Mouse (Mus musculus) adrenal gland (tissue): ENCODE results near the gene Slc38a9.

Experiments
- intact Hi-C: fragments of 180-260 bp; cut with DNase I; formaldehyde crosslinking; loops from one replicate; pipeline ENCODE4 v1.15.1; 2025

Slc38a9 gene

DNA sequence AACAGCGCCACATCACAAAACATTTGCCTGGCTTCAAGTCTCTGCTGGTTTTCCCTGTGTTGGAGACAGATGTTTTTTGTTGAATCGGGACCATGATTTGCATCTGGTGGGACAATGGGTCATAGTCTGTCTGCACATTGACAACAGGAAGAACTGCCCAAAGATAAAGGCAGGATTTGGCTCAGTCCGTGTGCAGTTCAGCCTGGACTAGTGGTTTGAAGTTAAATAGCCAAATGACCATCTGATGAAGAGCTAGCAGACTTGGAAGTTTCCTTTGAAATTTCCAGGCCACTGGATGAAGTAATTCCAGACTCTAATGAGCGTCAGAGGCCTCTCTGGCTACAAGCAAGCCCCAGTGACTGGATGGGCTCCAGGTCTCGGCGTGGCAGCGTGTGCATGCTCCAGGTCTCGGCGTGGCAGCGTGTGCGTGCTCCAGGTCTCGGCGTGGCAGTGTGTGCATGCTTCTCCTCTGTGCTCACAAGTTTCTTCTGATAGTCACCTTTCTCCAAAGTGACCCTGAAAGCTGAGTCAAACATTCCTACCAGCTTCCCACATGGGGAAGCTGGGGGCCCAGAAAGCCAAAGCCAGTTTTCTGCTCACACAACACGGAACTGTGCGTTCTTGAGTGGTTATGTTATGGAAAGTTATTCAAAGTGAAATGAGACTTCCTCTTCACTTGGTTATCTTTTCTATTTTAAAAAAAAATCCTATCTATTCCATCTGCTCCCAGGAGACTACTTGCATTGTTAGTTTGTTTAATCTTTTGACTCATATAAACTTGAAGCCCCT, 83.7 kb downstream of the Slc38a9 start:
- intact Hi-C loops, result no loop called here

DNA sequence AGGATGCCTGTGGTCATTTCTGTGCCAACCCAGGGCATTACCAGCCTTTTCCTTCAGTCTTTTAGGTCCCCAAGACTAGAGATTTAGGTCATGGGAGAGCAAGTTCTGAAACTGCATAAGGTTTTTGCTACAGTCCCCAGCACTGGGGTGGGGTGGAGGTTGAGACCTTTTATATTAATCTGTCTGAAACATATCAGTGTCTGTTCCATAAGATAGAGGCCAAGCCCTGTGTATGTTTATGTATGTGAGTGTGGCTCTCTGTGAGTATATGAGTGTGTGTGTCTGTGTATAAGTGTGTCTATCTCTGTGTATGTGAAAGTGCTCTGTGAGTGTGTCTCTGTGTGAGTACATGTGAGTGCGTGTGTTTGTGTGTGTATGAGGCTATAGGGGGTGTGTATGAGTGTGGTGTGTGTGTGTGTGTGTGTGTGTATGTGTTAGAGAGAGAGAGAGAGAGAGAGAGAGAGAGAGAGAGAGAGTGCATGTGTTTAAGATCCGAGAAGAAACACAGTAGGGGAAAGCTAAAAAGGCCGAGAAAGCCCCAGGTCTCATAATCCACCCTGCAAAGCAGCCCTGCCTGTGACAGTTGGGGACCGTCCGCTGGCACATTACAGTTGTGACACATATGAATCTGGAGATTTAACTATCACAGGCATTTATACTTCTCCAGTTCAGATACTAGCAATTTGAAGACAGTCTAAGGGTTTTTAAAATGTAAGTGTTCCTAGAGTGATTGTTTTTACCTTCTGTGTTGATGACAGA, 85.6 kb downstream of the Slc38a9 start:
- intact Hi-C loops, result no loop called here

DNA sequence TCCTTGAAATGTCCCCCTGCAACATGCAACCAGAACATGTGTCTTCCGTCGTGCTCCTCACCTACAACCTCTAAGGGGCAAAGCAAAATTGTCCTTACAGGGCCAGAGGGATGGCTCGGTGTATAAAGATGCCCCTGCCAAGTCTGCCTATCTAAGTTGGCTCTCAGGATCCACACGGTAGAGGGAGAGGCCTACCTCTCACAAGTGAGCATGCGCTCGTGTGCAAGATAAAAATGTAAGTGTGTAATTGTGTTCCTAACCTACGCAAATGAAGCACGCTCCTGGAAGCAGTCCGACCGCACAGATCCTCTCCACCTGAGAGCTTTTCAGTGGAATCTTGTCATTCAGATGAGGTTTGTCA, 86.1 kb downstream of the Slc38a9 start:
- intact Hi-C loops, result no loop called here

DNA sequence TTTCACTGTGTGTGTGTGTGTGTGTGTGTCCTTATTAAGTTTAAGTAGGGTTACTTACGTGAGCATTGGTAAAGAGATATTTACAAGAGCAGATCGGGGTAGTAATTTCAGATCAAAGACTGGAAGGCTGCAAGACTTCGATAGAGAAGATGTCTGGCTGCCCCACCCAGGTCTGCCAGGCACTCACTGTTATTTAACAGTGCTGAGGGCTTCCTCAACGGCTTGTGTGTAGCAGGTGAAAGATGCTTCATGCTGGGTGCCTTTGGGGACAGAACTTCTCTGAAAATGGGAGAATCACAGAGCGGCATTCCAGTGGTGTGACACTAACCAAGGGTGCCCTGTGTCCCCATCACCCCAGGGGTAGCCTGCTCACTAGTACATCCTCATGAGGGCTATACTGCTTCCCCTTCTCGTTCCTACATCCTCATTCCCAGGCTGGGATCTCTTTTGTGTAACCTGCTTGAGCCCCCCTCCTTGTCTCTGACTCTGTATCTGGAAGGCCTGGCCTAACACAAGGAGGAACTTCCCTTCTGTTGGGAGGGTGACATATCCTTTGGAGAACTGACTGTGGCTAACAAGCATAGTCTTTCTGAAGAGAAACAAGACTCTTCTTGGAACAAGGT, 87.4 kb downstream of the Slc38a9 start:
- intact Hi-C loops, result no loop called here

DNA sequence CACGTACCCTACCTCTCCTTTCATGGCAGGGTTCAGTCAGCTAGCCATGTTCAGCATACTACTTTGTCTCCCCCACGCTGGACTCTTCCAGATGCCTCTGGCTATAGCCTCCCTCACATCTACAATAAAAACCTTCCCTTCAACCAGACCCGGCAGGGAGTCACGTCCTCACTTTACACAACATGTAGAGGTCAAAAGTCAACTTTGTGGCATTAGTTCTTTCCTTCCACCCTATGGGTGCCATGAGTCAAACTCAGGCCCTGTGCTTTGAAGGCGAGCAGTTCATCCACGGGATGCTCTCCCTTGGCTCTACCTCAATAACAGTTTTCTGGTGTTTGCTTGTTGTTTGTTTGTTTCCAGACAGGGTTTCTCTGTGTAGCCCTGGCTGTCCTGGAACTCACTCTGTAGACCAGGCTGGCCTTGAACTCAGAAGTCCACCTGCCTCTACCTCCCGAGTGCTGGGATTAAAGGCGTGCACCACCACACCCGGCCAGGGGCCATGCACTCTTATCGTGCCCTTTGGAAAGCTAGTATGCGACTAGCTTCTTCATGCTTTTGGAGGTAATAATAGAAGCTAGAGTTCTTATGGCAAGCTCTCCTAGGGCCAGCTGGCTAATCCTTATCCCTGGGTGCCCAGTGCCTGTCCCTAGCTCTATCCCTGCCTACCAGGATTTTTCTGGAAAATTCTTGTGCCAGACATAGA, 88.4 kb downstream of the Slc38a9 start:
- intact Hi-C loops, result no loop called here

DNA sequence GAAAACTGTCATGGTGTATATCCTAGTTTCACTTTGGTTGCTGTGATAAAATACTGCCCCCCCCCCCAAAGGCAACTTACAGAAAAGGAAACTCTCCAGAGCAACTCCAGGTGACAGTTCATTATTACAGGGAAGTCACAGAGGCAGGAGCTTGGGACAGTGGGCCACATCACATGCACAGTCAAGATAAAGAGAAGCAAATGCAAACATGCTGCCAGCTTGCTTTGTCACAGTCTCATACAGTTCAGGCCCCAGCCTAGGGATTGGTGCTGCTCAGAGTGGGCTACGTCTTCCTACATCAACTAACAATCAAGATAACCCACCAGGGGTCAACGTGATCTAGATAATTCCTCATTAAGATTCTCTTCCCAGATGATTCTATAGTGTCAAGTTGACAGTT, 89.3 kb downstream of the Slc38a9 start:
- intact Hi-C loops, result no loop called here

DNA sequence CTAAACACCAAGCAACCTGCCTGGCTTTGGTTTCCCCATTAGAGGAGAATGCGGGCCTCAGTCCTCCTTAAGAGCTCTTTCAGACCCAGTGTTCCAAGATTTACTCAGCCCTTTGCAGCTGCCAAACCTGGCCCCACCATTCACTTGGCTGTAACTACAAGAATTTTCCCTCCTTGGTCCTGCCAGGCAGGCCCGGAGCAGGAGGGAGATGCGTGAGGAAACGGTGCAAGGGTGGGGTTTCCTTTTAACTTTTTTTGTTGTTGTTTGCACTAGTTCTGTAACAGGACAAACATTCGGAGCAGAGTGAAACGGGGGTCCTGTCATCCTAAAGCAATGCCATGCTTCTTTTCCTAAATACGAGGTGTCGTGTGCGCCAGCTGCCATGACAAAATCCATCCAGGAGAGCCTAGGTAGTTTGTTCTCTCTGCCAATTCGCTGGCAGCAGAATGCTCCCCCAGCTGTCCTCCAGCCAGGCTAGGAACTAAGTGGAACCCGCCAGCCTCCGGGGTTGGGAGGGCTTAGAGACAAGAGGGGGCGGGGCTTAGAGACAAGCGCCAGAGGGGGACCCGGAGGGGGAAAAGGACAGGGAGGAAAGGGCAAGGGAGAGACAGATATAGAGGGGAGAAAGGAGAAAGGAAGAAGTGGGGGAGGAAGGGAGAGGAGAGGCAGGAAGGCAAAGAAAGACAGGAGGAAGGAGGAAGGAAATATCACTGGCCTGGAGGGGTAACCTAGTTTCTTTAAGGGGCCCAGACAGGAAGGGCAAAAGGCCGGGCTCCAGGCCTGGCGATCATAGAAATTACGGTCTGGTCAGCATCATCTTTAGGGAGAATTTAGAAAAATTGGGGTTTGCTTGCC, 91.1 kb downstream of the Slc38a9 start:
- intact Hi-C loops, result no loop called here

DNA sequence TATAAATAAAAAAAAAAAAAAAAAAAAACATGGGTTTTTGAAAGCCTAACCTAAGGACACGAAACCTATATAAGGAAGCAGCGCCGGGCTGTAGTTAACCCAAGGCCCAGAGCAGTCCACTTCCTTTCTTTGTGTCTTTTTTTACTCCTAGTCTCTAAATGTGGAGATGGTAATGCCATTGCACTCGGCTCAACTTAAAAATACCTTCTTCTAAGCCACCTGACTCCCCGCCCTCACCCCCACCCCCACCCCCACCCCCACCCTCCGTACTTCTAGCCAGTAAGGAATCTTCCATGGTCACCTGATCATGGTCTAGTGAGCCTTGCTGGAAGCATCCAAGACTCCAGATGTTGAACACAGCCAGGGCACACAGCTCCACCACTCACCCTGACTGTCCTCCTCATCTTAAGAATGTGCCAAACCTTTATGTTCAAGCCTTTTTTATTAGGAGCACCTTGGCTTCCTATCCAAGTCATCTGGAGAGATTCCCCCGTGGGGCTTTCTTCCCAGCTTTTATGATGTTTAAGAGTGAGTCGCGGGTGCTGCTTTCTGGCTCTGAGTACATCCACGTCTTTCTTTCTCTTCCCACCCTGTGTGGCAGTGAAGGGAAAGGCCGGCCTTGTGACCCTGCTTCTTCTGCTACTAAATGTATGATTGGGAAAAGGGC, 91.9 kb downstream of the Slc38a9 start:
- intact Hi-C loops, result no loop called here

DNA sequence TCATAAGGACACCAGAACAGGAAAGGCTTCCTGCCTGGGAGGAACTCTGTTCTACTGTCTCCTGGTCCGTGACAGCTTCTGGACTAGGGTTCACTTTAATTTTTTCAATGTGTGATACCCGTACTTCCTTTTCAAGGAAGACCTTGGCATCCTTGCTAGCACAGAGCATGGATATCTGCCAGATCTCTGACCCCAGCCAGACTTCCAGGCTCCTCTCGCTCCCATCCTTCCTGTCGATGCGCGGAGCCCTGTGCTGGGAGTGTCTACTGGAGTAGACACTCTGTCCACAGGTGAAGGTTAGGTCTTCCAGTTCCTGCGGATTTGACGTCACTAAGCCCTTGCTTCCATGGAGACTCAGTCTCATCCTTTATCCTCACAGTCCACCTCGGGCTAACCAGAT, 93.0 kb downstream of the Slc38a9 start:
- intact Hi-C loops, result no loop called here

DNA sequence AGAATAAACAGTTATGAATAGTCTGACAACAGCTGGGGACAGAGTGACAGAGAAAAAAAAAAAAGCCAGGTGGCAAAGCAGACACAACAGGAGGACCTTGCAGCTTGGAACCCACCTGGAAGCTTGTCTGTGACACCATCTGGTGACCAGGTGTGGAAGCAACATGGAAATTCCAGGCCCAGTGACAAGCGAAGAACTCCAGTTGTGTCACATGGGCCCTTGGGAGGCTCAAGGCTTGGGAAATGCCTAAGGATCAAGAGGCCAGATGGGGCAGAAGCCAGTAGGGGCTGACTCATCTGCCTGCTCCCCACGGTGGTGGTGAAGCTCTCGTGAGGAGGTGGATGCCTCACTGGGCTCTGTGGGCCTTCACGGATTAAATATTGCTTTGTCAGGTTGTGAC, 94.3 kb downstream of the Slc38a9 start:
- intact Hi-C loops, result no loop called here

DNA sequence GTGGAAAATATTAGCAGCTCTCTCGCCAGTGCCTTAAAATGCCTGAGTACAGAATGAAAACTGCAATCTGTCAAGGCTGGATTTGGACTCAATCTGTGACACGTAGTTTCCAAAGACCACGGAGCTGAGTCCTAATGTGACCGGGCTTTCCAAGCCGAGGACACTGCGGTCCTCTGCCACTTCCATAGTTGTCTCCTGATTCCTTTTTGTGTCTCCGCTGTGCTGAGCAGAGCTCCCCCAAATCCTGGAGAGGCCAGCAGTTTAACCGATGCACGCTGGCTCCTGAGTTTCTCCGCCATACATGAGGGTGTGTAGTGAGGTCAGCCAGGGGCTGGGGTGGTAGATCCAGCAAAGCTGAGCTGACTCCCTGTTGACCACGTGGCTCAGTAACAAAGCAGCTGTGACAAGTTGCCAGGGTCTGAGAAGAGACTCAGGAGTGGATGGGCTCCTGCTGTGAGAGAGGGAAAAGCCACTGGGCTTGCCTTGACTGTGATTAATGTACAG, 95.0 kb downstream of the Slc38a9 start:
- intact Hi-C loops, result no loop called here

DNA sequence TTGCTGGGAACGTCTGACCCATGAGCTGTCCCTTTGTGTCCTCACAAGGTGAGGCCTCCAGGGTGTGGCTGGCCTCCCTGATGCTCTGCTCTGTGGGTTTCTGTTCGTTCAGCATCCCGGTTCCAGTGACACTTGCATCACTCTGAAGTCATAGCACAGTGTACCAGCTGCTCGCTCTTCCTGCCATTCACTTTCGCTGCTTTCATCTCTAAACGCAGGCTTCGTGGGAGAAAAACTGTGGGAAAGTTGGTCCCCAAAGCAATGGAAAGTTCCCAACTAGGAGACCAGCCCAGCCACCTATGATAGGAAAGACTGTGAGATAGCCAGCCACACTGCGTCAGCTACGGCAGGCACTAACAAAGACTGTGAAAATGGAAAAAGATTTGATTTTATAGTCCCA, 96.8 kb downstream of the Slc38a9 start:
- intact Hi-C loops, result no loop called here

DNA sequence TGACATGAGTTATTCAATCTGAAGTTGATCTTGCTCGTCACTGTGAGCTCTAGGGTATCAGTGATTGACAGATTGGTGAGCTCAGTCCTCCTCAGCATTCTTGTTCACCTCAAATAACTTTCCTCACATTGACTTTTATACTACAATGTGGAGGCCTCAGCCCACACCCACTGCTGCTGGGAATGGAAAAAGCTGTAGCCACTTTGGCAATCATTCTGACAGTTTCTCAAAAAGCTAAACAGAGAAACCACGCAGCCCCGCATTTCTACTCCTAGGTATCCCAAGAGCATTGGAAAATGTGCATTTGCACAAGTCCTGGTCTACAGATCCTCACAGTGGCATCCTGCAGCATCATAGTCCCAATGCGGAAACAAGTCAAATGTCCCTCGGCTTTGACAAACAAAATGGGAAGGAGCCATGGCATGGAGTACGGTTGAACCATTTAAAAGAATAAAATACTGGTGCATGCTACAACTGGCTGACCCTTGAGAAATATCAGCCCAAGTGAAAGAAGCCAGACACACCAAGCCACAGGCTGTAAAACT, 98.1 kb downstream of the Slc38a9 start:
- intact Hi-C loops, result no loop called here

DNA sequence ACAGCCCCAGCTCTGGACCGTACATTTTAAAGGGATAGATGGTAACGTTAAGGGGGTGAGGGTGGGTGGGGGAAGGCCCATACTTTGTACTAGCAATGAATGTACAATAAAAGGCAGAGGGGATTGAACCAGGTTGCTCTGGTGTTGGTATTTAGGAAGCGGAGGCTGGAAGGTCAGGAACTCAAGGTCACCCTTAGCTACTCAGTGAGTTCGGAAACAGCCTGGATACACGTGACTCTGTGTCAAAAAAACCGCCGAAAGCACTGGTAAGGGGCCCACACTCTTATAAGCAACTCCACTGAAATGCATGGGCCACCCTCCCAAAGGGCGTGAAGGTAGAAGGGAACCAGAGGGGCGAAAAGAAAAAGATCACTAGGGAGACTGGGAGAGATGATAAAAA, 98.8 kb downstream of the Slc38a9 start:
- intact Hi-C loops, result no loop called here

DNA sequence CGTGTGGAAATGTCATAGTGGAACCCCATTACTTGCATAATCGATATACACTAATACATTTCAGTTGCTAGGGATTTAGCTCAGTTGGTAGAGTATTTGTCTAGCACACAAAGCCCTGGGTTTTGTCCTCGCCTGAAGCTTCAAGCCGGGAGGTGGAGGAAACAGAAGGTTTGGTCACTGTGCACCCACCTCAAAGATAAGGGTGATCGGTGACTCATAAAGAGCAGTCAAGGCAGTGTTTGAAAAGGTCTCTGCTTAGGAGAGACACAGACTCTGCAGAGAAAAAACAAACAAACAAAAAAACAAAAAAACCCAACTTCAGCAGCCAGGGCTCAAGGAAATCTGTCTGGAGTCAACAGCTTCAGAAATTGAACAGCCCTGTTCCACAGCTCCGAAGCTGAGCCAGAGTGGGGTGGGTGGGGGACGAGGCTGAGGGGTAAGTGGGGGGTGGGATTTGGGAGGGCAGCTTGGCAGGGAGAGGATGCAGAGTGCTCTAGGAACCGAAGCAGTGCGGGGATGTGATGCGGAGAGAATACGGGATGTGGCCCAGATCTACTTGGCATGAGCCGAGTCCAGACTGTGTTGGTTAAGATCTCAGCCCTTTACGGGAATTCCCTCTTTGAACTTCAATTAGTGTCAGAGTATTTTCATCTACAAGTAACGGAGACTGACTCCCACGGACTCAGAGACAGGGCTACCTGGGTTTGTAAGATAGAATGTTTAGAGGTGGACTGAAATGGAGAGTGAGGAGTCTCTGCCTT, 99.4 kb downstream of the Slc38a9 start:
- intact Hi-C loops, result loop anchor here (5.0 kb wide), 2 partner anchors 42 to 102 kb away; partner anchors contain the start of gene Plpp1

DNA sequence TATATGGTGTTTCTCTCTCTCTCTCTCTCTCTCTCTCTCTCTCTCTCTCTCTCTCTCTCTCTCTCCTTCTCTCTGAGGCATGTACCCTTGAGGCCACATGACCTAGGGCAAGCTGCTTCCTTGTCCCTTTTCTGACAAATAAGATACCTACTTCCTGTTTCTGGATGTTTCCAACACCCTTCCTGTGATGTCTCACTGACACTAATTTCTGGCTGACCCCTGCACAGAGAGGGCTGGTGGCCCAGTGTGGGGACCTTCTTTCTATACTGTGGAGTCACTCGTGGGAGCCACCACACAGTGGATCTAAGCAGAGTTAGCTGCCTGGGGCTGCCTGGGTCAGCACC, 100.0 kb downstream of the Slc38a9 start:
- intact Hi-C loops, result loop anchor here (5.0 kb wide), 2 partner anchors 42 to 102 kb away; partner anchors contain the start of gene Plpp1

DNA sequence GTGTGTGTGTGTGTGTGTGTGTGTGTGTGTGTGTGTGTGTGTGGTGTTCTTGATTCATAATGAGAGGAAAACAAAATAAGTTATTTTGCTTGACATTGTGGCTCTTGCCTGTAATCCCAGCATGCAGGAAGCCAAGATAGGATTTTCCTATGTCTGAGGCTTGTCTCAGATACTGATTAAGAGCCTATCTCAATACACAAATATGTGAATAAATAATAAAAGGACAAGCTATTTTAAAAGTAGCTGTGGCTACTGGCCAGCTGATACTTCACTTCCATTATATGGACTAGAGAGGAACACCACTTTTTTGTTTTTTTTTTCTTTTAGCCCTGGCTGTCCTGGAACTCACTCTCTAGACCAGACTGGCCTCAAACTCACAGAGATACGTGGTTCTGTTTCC, 101.2 kb downstream of the Slc38a9 start:
- intact Hi-C loops, result loop anchor here (5.0 kb wide), 2 partner anchors 41 to 101 kb away; partner anchors contain the start of gene Plpp1

DNA sequence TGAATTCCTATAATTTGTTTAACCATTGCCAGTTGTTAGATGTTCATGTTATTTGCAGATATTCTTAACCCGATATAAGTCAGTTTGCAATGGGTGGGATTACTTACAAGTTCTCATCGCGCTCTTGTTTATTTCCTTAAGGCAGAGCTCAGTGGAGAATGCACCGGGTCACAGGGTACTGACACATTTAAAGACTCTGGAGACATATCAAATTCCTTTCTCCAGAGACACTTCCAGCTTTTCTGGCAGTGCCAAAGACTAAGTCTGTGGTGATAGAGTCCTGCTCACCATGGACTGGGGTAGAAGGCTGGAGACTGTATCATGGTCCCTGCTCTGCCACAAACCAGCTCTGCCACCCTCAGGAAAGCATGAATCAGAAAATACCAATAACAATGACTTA, 102.0 kb downstream of the Slc38a9 start:
- intact Hi-C loops, result loop anchor here (5.0 kb wide), 2 partner anchors 40 to 100 kb away; partner anchors contain the start of gene Plpp1
